29 mouse cellular contexts compared by ENCODE assay signal in genomic region chr17:7805105-7805504, GRCm38 (mm10). TPM values are rescaled to one million over a fixed set of nuclear protein-coding genes. Genes with fewer than 3 reads are reported as not detected.
DNase-seq lines count a peak whose midpoint lies in the region; ATAC-seq and TF ChIP-seq lines count a peak whose summit lies in the region.
"Had no signal": no experiment of that assay in that cellular context is flagged by ENCODE, and none has a peak within 500 bp of the region (broad histone marks: within the 10 kb centered on the region; RNA-seq: fewer than 3 reads in every experiment).

No protein-coding gene starts in this region.

- H3K4me2 ChIP-seq in stomach, embryonic 16.5 days (ENCODE audit: low read depth, low read length): no peak overlapping the region
- no peak overlapping the region for H3K4me2 ChIP-seq in stomach, postnatal 0 days (replicated peaks; ENCODE audit: low read depth)
- H3K4me2 ChIP-seq: heart, embryonic 13.5 days; hindbrain, embryonic 15.5 days; lung, embryonic 14.5 days; stomach, embryonic 15.5 days had no signal

- WGBS in stomach, embryonic 16.5 days: 61% methylated on average over 6 of the region's 6 CpGs
- WGBS in stomach, postnatal 0 days: 49% methylated on average over 6 of the region's 6 CpGs

- peak overlapping the region; percentile 26; the same call in 1 of the 2 replicates for H3K27ac ChIP-seq in stomach, embryonic 16.5 days (ENCODE audit: low read length)
- H3K27ac ChIP-seq in stomach, postnatal 0 days (replicated peaks): no peak overlapping the region
- H3K27ac ChIP-seq: forebrain, embryonic 10.5 days; heart, embryonic 13.5 days; hindbrain, embryonic 15.5 days; liver, embryonic 14.5 days; stomach, embryonic 15.5 days had no signal

- H3K27me3 ChIP-seq in stomach, embryonic 16.5 days (ENCODE audit: control insufficient read depth, insufficient read depth, low read length): no peaks in the 10 kb centered on the region
- no peaks in the 10 kb centered on the region for H3K27me3 ChIP-seq in stomach, postnatal 0 days (ENCODE audit: control insufficient read depth, insufficient read depth, low read length)
- H3K27me3 ChIP-seq: hindbrain, embryonic 15.5 days; stomach, embryonic 15.5 days had no signal

- ATAC-seq in stomach, embryonic 16.5 days (ENCODE audit: insufficient read depth, low FRiP score): no peak
- no peak for ATAC-seq in stomach, postnatal 0 days (ENCODE audit: low FRiP score, low TSS enrichment)
- ATAC-seq: CD4-positive, CD25-positive, alpha-beta regulatory T cell, adult 4 months; forebrain, embryonic 16.5 days; inflammation-experienced regulatory T-cells, adult 6 months had no signal

- H3K4me1 ChIP-seq in stomach, embryonic 16.5 days (ENCODE audit: control insufficient read depth, insufficient read depth, low read length): no peaks in the 10 kb centered on the region
- no peaks in the 10 kb centered on the region for H3K4me1 ChIP-seq in stomach, postnatal 0 days (replicated peaks; ENCODE audit: control insufficient read depth, insufficient read depth)
- H3K4me1 ChIP-seq: forebrain, embryonic 10.5 days; heart, embryonic 13.5 days; hindbrain, embryonic 15.5 days; stomach, embryonic 15.5 days had no signal

- no peak overlapping the region for H3K9ac ChIP-seq in stomach, embryonic 16.5 days (ENCODE audit: low read length)
- no peak overlapping the region for H3K9ac ChIP-seq in stomach, postnatal 0 days (ENCODE audit: low read length)
- H3K9ac ChIP-seq: heart, embryonic 13.5 days; hindbrain, embryonic 15.5 days; liver, embryonic 14.5 days; lung, embryonic 14.5 days; stomach, embryonic 15.5 days had no signal

- H3K4me3 ChIP-seq in stomach, embryonic 16.5 days (replicated peaks; ENCODE audit: low read length): no peak overlapping the region
- no peak overlapping the region for H3K4me3 ChIP-seq in stomach, postnatal 0 days (ENCODE audit: low read depth, low read length)
- H3K4me3 ChIP-seq: forebrain, embryonic 10.5 days; heart, embryonic 13.5 days; hindbrain, embryonic 15.5 days; stomach, embryonic 15.5 days had no signal

- TF ChIP-seq CTCF in stomach, postnatal 0 days (IDR thresholded peaks at IDR 0.05; ENCODE audit: low read depth): no peak

- H3K9me3 ChIP-seq in stomach, embryonic 16.5 days (replicated peaks; ENCODE audit: control insufficient read depth, low read length): no peaks in the 10 kb centered on the region
- H3K9me3 ChIP-seq in stomach, postnatal 0 days (ENCODE audit: control insufficient read depth, low read length): no peaks in the 10 kb centered on the region
- H3K9me3 ChIP-seq: forebrain, embryonic 10.5 days; heart, embryonic 13.5 days; hindbrain, embryonic 15.5 days; stomach, embryonic 15.5 days had no signal

- no peaks in the 10 kb centered on the region for H3K36me3 ChIP-seq in stomach, embryonic 16.5 days (ENCODE audit: control insufficient read depth, insufficient read depth, low read length)
- no peaks in the 10 kb centered on the region for H3K36me3 ChIP-seq in stomach, postnatal 0 days (ENCODE audit: control insufficient read depth, insufficient read depth, low read length)
- H3K36me3 ChIP-seq: forebrain, embryonic 10.5 days; heart, embryonic 13.5 days; hindbrain, embryonic 15.5 days; stomach, embryonic 15.5 days had no signal

- DNase-seq in kidney, adult 9 months: peak; percentile 5
- no peak for DNase-seq in kidney, postnatal 14 days
- no peak for DNase-seq in stomach, postnatal 0 days (ENCODE audit: low spot score)
- peak; percentile 33 for DNase-seq in layer of hippocampus, adult 9-11 months
- DNase-seq in natural killer cell, adult 2 months (ENCODE audit: low spot score in 2 of 2): no peak
- no peak for DNase-seq in gastrocnemius, postnatal 4 days (ENCODE audit: low spot score in 2 of 2)
- DNase-seq: adrenal gland, postnatal 25 days; cerebellum, adult 18-20 months; cerebellum, postnatal 10 days; heart, postnatal 10 days; kidney, postnatal 25 days; liver; lung, embryonic 14.5 days; lung, postnatal 14 days; midbrain, embryonic 14.5 days; right cerebral cortex, postnatal 25 days; thymus, postnatal 4 days had no signal

- TF ChIP-seq EP300 in stomach, postnatal 0 days (optimal IDR thresholded peaks at IDR 0.05): no peak

RNA-seq across cellular contexts. Expression of gene Fndc1, which starts 22.0 kb away (rescaled TPM):
- polyA plus RNA-seq in stomach, embryonic 16.5 days (2015; fragmentation: Nextera tagmentation; extraction: Ambion mirVana): 42.3 and 47.6 TPM in 2 replicates
- 25.7 and 27.0 TPM in 2 replicates for polyA plus RNA-seq in stomach, postnatal 0 days (2015; fragmentation: Nextera tagmentation; extraction: Ambion mirVana)
- 100 to 1,000 TPM; 298 to 319 TPM for total RNA-seq in gastrocnemius, postnatal 4 days (2021)
- total RNA-seq: common myeloid progenitor, adult 5-6 weeks; hematopoietic stem cell, adult 5-6 weeks; neutrophil, adult 5-6 weeks had no signal
- polyA plus RNA-seq: CD4-positive, CD25-positive, alpha-beta regulatory T cell, adult 4 months; inflammation-experienced regulatory T-cells, adult 6 months had no signal

Comparison
In these comparisons a context has a peak if more than half of its experiments do, and no peak if none do; other contexts are left out.
1. DNase-seq: peak in kidney, adult 9 months (single experiment) and layer of hippocampus, adult 9-11 months (single experiment); none in kidney, postnatal 14 days (single experiment), stomach, postnatal 0 days (single experiment), natural killer cell, adult 2 months (0 of 2) and gastrocnemius, postnatal 4 days (0 of 2).